Mouse (Mus musculus) frontal cortex, postnatal 25 days (tissue): ENCODE data around the gene Hoxa11.
A peak's percentile ranks its signal among the peaks of the same experiment; 100 is the strongest.

ENCODE experiments used
- DNase-seq, 2 experiments: peaks; one replicate each; pipeline ENCODE4 v3.0.0; 2022; ENCODE audit warnings: low spot score in 2 of 2

Hoxa11 gene

GRCm38 (mm10) chr6:52245757-52246142 is at the start of gene Hoxa11:
TSS of gene Hoxa11 (minus strand) at chr6:52245810.
- DNase-seq: no peak

- no peak for DNase-seq
Observed at GRCm38 (mm10) chr6:52294616-52295015, 49.0 kb upstream of the Hoxa11 start.

GRCm38 (mm10) chr6:52292328-52292727 is 46.7 kb upstream of the Hoxa11 start:
- no peak for DNase-seq

DNA sequence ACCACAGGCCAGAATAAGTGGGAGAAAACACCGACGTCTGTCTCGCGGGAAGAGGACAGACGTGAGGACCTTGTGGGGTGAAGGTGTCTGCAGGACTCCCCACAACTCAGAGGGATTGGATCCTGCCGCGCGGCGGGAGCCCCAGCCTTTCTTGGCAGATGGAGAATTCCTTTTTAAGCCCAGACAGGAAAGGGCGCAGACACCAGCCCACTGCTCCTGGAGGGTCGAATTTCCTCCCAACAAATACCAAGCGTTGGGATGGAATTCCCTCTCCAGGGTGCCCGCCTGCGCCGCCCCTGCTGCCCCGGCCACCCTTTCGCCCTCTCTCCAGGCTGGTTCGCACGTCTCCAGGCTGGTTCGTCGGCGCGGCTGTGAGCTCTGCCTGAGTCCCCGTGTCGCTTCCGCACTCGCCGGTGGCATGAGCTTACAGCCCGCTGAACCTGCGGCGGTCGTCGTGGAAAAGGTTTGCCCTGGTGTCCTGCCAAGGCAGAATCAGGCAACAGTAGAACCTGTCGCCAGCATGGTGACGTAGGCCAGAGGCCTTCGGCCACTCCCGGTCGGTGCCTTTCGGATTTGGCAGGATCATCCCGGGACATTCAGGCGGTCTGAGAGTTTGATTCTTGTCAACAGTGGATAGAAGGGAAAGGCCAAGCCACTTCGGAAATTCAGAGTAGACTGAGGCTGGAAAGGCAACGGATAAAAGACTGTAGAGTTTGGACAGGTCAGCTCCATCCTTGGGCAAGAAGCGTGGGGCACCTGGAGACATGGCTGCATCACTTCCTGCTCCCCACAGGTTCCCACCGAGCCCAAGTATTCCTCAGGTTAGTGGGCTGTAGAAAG is 45.6 kb upstream of the Hoxa11 start:
- DNase-seq: no peak

DNA sequence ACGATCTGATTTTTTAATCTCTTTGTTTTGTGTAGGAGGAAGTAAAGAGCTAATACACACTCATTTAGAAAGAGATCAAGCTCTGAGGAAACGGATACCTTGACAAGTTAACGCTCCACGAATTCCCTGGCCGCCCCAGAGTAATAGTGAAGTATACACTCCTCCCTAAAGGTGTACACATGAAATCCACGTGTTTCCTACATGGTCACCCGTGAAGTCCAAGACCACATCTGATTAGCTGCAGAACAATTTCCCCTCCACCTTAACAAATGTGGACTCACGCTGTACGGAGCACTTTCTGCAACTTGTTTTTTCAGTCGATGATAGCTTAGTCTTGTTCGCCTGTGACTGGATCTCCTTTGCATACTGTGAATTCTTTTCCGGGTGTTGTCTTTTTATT is 44.6 kb upstream of the Hoxa11 start:
- no peak for DNase-seq

DNA sequence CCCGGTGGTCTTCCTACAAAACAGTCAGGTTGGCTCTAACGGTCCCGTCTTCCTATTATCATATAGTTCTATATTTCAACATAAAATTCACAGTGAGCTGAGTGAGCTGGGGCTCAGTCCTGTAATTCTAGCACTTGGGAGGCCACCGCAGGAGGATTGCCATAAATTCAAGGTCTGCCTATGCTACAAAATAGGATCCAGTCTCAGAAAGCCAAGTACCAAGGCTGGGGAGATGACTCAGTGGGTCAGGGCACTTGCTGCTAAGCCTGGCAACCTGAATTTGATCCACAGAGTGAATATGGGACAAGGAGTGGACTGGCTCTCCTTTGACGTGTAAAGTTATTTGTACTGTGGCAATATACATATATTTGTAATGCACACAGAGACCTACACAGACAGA is 38.3 kb upstream of the Hoxa11 start:
- no peak for DNase-seq

GRCm38 (mm10) chr6:52281084-52281483 is 35.5 kb upstream of the Hoxa11 start:
- DNase-seq: no peak

GRCm38 (mm10) chr6:52276920-52277319 is 31.3 kb upstream of the Hoxa11 start:
- DNase-seq: no peak

- DNase-seq: no peak
Observed at GRCm38 (mm10) chr6:52276382-52276781, 30.8 kb upstream of the Hoxa11 start.

DNA sequence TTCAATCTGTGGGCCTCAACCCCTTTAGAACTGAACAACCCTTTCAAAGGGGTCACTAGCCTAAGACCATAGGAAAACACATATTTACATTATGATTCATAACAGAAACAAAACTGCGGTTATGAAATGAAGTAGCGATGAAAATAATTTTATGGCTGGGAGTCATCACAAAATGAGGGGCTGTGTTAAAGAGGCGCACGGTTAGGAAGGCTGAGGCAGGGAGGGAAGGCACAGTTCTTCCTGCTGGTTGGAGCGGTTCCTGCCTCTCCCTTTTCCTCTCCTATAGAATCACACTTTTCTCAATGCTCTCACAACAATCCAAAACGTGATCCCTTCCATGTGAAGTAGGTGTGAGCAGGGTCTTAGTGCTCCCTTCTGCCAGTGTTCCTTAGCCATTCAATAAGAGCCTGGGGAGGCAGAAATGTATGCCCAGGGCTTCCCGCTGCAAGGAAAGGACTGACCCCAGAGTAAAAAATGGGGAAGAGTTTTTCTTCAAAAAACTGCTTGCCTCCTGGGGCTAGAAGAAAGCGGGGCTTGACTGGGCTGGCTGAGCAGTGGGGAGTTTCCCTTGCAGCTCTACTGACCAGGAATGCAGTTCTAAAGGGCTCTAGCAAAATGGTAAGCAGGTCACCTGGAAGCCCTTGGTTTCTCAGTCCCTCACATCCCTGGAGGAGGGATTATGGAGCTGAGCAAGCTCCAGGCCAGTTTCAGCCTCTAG is 30.1 kb upstream of the Hoxa11 start:
- no peak for DNase-seq

DNA sequence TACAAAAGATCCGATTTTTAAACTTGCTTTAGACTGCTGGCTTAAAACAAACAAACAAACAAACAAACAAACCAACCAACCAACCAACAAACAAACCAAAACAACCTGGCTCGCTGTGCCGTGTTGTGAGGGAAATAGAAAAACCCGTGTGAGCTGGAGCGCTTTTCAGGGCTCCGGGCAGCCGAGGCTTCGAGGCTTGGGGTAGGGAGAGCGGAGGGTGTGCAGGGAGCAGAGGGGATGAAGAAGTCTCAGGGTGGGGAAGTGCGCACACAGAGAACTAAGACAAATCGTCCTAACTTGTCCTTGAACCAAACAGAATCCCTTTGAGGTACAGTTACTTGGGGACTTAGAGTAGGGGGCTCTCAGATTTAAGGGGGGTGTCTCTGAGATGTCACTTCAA is 29.0 kb upstream of the Hoxa11 start:
- DNase-seq: no peak

DNA sequence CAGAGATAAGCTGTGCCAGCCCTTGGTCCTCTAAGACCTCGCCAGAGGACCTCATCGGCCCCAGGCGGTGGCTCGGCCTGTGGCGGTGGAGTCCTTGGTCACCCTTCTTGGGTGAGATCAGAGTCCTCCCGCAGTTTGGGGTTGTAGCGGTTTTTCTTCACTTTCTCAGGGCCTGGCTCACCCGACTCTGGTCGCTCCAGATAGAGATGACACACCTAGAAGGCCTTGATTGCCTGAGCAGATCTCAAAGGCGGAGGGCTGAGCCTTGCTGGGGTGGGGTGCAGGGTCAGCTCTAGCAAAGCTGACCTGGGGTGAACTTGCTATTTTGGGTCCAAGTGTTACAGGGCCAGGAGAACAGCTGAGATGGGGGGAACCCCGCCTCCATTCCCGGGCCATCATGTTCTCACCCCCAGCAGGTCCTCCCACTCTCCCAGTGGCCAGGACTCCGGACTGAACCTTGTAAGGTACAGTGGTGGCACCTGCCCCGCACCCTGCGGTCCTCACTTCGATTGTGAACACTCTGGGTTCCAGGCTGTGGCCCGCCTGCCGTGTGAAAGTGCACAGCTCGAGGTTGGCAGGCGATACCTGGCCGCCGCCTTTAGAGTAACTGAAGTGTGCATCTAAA is 28.2 kb upstream of the Hoxa11 start:
- DNase-seq: no peak

GRCm38 (mm10) chr6:52272766-52273655 is 27.4 kb upstream of the Hoxa11 start:
- no peak for DNase-seq

DNA sequence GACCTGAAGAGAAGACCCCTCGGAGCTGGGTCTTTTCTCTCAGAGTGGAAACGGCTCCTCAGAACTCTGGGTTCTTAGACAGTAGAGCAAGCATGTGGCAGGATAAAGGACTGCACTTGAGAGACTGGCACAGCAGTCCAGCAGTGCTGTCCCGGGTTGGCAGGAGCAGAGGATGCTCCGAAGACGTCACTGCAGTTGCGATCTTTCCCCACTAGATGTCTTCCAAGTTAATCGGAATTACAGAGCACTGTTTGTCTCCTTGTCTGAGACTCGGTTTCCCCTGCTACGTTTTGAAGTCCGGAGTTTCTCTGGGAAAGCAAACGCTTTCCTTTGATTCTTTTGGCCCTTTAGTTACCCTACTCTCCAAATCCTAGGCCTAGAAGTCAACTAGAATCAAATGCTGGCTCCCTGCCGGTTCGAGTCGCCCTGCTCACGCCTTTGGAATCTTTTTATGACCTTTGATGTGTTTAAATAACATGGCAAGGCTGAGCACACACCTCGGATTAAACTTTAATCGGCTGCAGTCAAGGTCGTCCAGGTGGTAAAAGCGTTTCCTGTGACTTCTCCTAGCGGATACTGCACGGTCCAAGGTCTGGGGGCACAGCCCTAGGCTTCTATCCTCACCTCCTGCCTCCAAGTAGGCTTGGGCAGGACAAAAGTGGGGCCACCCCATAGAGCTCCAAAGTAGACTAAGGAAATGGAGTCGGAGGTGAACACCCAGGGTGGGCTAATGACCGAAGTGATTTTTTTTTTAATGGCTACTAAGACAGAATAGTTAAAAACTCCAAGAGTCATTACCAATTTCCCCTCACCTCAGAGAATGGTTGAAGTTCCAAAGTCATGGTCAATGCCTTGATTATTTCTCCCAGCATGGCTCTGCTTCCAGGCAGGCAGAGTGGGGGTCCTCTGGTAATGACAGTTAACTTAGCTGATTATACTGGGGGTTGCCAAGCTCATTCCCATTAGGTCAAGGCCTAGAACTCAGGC is 25.2 kb upstream of the Hoxa11 start:
- DNase-seq: peak in 1 of 2 experiments; percentile 44

GRCm38 (mm10) chr6:52268756-52269155 is 23.1 kb upstream of the Hoxa11 start:
- no peak for DNase-seq

GRCm38 (mm10) chr6:52268341-52268740 is 22.7 kb upstream of the Hoxa11 start:
- no peak for DNase-seq

DNA sequence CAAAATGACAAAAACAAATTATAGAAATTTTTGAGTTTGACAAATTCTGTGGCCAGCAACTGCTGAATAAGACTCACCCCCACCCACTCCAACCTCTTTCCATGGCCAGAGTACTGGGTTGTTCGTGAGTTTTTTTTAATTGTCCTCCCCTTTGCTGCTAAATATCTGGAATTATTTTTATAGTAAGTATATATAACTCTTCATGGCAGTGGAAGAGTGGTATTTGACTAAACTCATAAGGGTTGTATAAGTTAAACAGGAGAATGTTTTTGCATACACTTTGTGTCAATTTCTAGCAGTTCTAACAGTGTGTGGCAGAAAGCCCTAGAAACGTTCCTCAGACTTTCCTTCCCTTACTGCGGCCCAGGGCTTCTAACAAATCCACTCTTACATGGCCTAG is 22.1 kb upstream of the Hoxa11 start:
- DNase-seq: no peak

DNA sequence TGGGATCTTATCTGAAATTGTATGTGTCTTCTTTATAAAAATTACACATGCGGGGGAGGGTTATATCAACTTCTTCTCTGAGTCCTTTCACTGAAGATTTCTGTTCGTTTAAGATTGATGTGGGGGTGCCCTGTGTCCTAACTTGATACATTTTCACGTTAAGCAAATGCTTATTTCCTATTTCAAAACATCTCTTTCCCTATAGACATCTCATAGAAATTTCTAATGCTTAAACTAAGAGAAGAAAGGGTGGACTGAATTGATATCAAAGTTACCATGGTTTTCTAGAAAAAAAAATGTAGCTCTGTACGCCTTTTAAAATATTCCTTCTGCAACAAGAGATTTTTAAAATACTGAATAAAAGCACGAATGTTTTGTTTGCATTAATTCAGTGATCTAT is 21.6 kb upstream of the Hoxa11 start:
- no peak for DNase-seq

- no peak for DNase-seq
Observed at GRCm38 (mm10) chr6:52266666-52266985, 21.0 kb upstream of the Hoxa11 start.

GRCm38 (mm10) chr6:52265913-52266665 is 20.5 kb upstream of the Hoxa11 start:
- DNase-seq: no peak
